Mouse (Mus musculus) neutrophil, adult 5-6 weeks (primary cell): ENCODE measurements around the gene Tecpr1. TPM values are rescaled to one million over a fixed set of nuclear protein-coding genes. Genes with fewer than 3 reads are reported as not detected.

Experiments
- total RNA-seq: library from RNA; stranded (forward); fragments of 200-1000 nt; gene quantifications from 2 replicates; pipeline ENCODE4 v1.2.3, GENCODE M21; 2017

Gene Tecpr1
- total RNA-seq, 1 experiment from 2014 or later = 43.5 TPM

Other genes with a start within 250 kb of the Tecpr1 start
- gene Ccz1, start 208.7 kb downstream of the Tecpr1 start, total RNA-seq = 83.2 and 85.0 TPM in 2 replicates
- gene Ocm, start 196.9 kb downstream of the Tecpr1 start, total RNA-seq = not detected in 2 replicates
- gene Lmtk2, start 123.2 kb downstream of the Tecpr1 start, total RNA-seq = 28.9 and 34.6 TPM in 2 replicates
- gene Bhlha15, start 33.3 kb downstream of the Tecpr1 start, total RNA-seq = 0.47 and 0.74 TPM in 2 replicates
- 29.8 and 39.1 TPM in 2 replicates for gene Bri3, start 20.8 kb upstream of the Tecpr1 start, total RNA-seq
- 0.12 TPM in 1 of 2 replicates, not detected in the other for gene Baiap2l1, start 134.5 kb upstream of the Tecpr1 start, total RNA-seq